Comparison of ENCODE assay signal across 8 mouse cellular contexts in genomic region chr11:100737105-100737733, GRCm38 (mm10). TPM values are rescaled to one million over a fixed set of nuclear protein-coding genes. Genes with fewer than 3 reads are reported as not detected.
DNase-seq lines count a peak whose midpoint lies in the region; ATAC-seq and TF ChIP-seq lines count a peak whose summit lies in the region.

No protein-coding gene starts in this region.

- H3K79me2 ChIP-seq in liver, adult 2 months (ENCODE audit: control insufficient read depth, insufficient read depth, low read length): peaks cover 47% of the 10 kb centered on the region

- WGBS in heart, embryonic 13.5 days: under 1% methylated on average over 13 of the region's 13 CpGs
- 1% methylated on average over 13 of the region's 13 CpGs for WGBS in forebrain, embryonic 14.5 days
- whole genome bisulfite sequencing in liver, adult 2 months: 2% methylated on average over 13 of the region's 13 CpGs
- under 1% methylated on average over 13 of the region's 13 CpGs for WGBS in stomach, postnatal 0 days

- peaks cover 18% of the 10 kb centered on the region for H3K27me3 ChIP-seq in heart, embryonic 13.5 days (replicated peaks)
- no peaks in the 10 kb centered on the region for H3K27me3 ChIP-seq in forebrain, embryonic 14.5 days (replicated peaks; ENCODE audit: control insufficient read depth, insufficient read depth, low read length)
- no peaks in the 10 kb centered on the region for H3K27me3 ChIP-seq in liver, adult 2 months (ENCODE audit: control insufficient read depth, insufficient read depth, low read length)
- H3K27me3 ChIP-seq in stomach, postnatal 0 days (ENCODE audit: control insufficient read depth, insufficient read depth, low read length): no peaks in the 10 kb centered on the region

- intact Hi-C loops in heart, postnatal 10 days (cut with DNase I): loop anchor here (2.0 kb wide), 1 partner anchor 22 kb away; no protein-coding TSS in a partner anchor

- H3K4me3 ChIP-seq in heart, embryonic 13.5 days: peak overlapping the region; percentile 87
- H3K4me3 ChIP-seq in ES-E14 (ENCODE audit: insufficient read depth in 1 of 2, low read depth in 1 of 2, low read length in 2 of 2, poor library complexity in 1 of 2, severe bottlenecking in 1 of 2): peak overlapping the region; percentile 92
- H3K4me3 ChIP-seq in forebrain, embryonic 14.5 days (ENCODE audit: low read depth, low read length): peak overlapping the region; percentile 85
- H3K4me3 ChIP-seq in liver, adult 2 months (ENCODE audit: insufficient read depth, low read depth, low read length): peak overlapping the region; percentile 94
- H3K4me3 ChIP-seq in stomach, postnatal 0 days (ENCODE audit: low read depth, low read length): peak overlapping the region; percentile 98

- peaks cover 11% of the 10 kb centered on the region for H3K36me3 ChIP-seq in heart, embryonic 13.5 days
- peaks cover 2% of the 10 kb centered on the region; the same call in 1 of the 2 replicates for H3K36me3 ChIP-seq in ES-E14 (ENCODE audit: control insufficient read depth, insufficient read depth, low read length, poor library complexity, severe bottlenecking)
- peaks cover 5% of the 10 kb centered on the region; the same call in 1 of the 2 replicates for H3K36me3 ChIP-seq in forebrain, embryonic 14.5 days (ENCODE audit: control insufficient read depth, insufficient read depth, low read length)
- peaks cover 2% of the 10 kb centered on the region; the same call in 1 of the 2 replicates for H3K36me3 ChIP-seq in liver, adult 2 months (ENCODE audit: control insufficient read depth, insufficient read depth, low read length)
- no peaks in the 10 kb centered on the region for H3K36me3 ChIP-seq in stomach, postnatal 0 days (ENCODE audit: control insufficient read depth, insufficient read depth, low read length)

- no peak for TF ChIP-seq EP300 in stomach, postnatal 0 days (optimal IDR thresholded peaks at IDR 0.05)

- DNase-seq in heart, postnatal 10 days: no peak
- DNase-seq in ES-E14 (ENCODE audit: low read depth, low spot score): no peak
- DNase-seq in forebrain, embryonic 14.5 days (ENCODE audit: low spot score): no peak
- no peak for DNase-seq in liver, adult 2 months (ENCODE audit: extremely low read depth, low read depth, low spot score)
- DNase-seq in stomach, postnatal 0 days (ENCODE audit: low spot score): no peak
- DNase-seq in adrenal gland, postnatal 10 days: no peak
- DNase-seq in lung, postnatal 14 days: no peak

- no peaks in the 10 kb centered on the region for H3K9me3 ChIP-seq in heart, embryonic 13.5 days
- H3K9me3 ChIP-seq in ES-E14 (ENCODE audit: control insufficient read depth, insufficient read depth, low read depth, low read length): no peaks in the 10 kb centered on the region
- no peaks in the 10 kb centered on the region for H3K9me3 ChIP-seq in forebrain, embryonic 14.5 days (replicated peaks; ENCODE audit: control insufficient read depth, low read length)
- H3K9me3 ChIP-seq in stomach, postnatal 0 days (ENCODE audit: control insufficient read depth, low read length): no peaks in the 10 kb centered on the region

- peak overlapping the region; percentile 95 for H3K9ac ChIP-seq in heart, embryonic 13.5 days
- H3K9ac ChIP-seq in ES-E14 (ENCODE audit: insufficient read depth, low read depth, low read length, poor library complexity, severe bottlenecking): peak overlapping the region; percentile 93
- H3K9ac ChIP-seq in forebrain, embryonic 14.5 days (ENCODE audit: low read length): peak overlapping the region; percentile 91
- H3K9ac ChIP-seq in liver, adult 2 months (ENCODE audit: low read depth, low read length): peak overlapping the region; percentile 96
- H3K9ac ChIP-seq in stomach, postnatal 0 days (ENCODE audit: low read length): peak overlapping the region; percentile 98

- in situ Hi-C loops in ES-E14 (cut with MboI; ENCODE audit: low sequenced_read_pairs in 2 of 2, unreplicated experiment in 2 of 2): no loop called here

- H3K4me1 ChIP-seq in heart, embryonic 13.5 days: peaks cover 27% of the 10 kb centered on the region
- peaks cover 8 to 10% of the 10 kb centered on the region in 2 experiments; a peak in 3 of 4 replicates for H3K4me1 ChIP-seq in ES-E14 (ENCODE audit: control insufficient read depth in 2 of 2, insufficient read depth in 2 of 2, low read length in 2 of 2, poor library complexity in 1 of 2)
- H3K4me1 ChIP-seq in forebrain, embryonic 14.5 days (ENCODE audit: control insufficient read depth, insufficient read depth, low read length): peaks cover 7% of the 10 kb centered on the region
- peaks cover 18% of the 10 kb centered on the region for H3K4me1 ChIP-seq in liver, adult 2 months (ENCODE audit: control insufficient read depth, insufficient read depth, low read length)
- 0 out of 2 replicates have a peak, but pooled peaks cover 6% of the 10 kb centered on the region for H3K4me1 ChIP-seq in stomach, postnatal 0 days (replicated peaks; ENCODE audit: control insufficient read depth, insufficient read depth)

- H3K4me2 ChIP-seq in heart, embryonic 13.5 days: peak overlapping the region; percentile 81
- H3K4me2 ChIP-seq in forebrain, embryonic 14.5 days (ENCODE audit: low read length): peak overlapping the region; percentile 55
- peak overlapping the region; percentile 78 for H3K4me2 ChIP-seq in stomach, postnatal 0 days (replicated peaks; ENCODE audit: low read depth)

- peak overlapping the region; percentile 74 for H3K27ac ChIP-seq in heart, embryonic 13.5 days (replicated peaks)
- no peak overlapping the region for H3K27ac ChIP-seq in ES-E14 (ENCODE audit: insufficient read depth, low read depth, low read length, poor library complexity, severe bottlenecking)
- no peak overlapping the region for H3K27ac ChIP-seq in forebrain, embryonic 14.5 days (ENCODE audit: low read depth, low read length)
- H3K27ac ChIP-seq in liver, adult 2 months (replicated peaks; ENCODE audit: insufficient read depth, low read depth, low read length): peak overlapping the region; percentile 83
- H3K27ac ChIP-seq in stomach, postnatal 0 days (replicated peaks): peak overlapping the region; percentile 91

- no peak for TF ChIP-seq POLR2A in liver, adult 2 months (IDR thresholded peaks at IDR 0.05; ENCODE audit: extremely low read depth, insufficient read depth, low read length)

- no peak for ATAC-seq in heart, embryonic 13.5 days (ENCODE audit: extremely low read depth, insufficient number of reproducible peaks, low FRiP score, low TSS enrichment)
- ATAC-seq in forebrain, embryonic 14.5 days: no peak
- ATAC-seq in stomach, postnatal 0 days (ENCODE audit: low FRiP score, low TSS enrichment): no peak

- TF ChIP-seq CTCF in liver, adult 2 months (IDR thresholded peaks at IDR 0.05; ENCODE audit: low read depth, low read length): no peak
- no peak for TF ChIP-seq CTCF in stomach, postnatal 0 days (IDR thresholded peaks at IDR 0.05; ENCODE audit: low read depth)

TF ChIP-seq in ES-E14, 5 proteins besides CTCF, POLR2A, EP300 and RAD21 (continues in another document):
- no peak for TF ChIP-seq CHD2 (IDR thresholded peaks at IDR 0.05; ENCODE audit: low read depth, low read length)
- TF ChIP-seq ZC3H11A (IDR thresholded peaks at IDR 0.05; ENCODE audit: borderline replicate concordance, low read depth, low read length): no peak

RNA-seq across cellular contexts. Expression of gene Rab5c, which starts 0.8 kb away (rescaled TPM):
- polyA plus RNA-seq in heart, embryonic 13.5 days (2015; fragmentation: Nextera tagmentation; extraction: Ambion mirVana): 13.4 and 13.6 TPM in 2 replicates
- total RNA-seq in heart, postnatal 10 days (2021): 10 to 100 TPM; 85.3 to 97.8 TPM
- total RNA-seq in ES-E14 (2012; rRNA removed): 83.8 and 124 TPM in 2 replicates
- 133 and 142 TPM in 2 replicates for polyA plus RNA-seq in forebrain, embryonic 14.5 days (2014; fragmentation: Nextera tagmentation; extraction: Ambion mirVana)
- 70.8 and 71.3 TPM in 2 replicates for total RNA-seq in liver, adult 2 months (2014; rRNA removed)
- 140 and 149 TPM in 2 replicates for polyA plus RNA-seq in liver, adult 2 months (2012; rRNA removed)
- polyA plus RNA-seq in stomach, postnatal 0 days (2015; fragmentation: Nextera tagmentation; extraction: Ambion mirVana): 18.4 and 22.0 TPM in 2 replicates
- total RNA-seq in adrenal gland, postnatal 10 days (2021): 100 to 1,000 TPM; 182 to 183 TPM

RNA-seq across cellular contexts. Expression of gene Kcnh4, which starts 22.5 kb away (rescaled TPM):
- polyA plus RNA-seq in heart, embryonic 13.5 days (2015; fragmentation: Nextera tagmentation; extraction: Ambion mirVana): not detected in 2 replicates
- not detected for total RNA-seq in heart, postnatal 10 days (2021)
- 0.45 and 0.48 TPM in 2 replicates for total RNA-seq in ES-E14 (2012; rRNA removed)
- polyA plus RNA-seq in forebrain, embryonic 14.5 days (2014; fragmentation: Nextera tagmentation; extraction: Ambion mirVana): 3.5 and 4.4 TPM in 2 replicates
- total RNA-seq in liver, adult 2 months (2014; rRNA removed): not detected in 2 replicates
- polyA plus RNA-seq in liver, adult 2 months (2012; rRNA removed): not detected in 2 replicates
- 0.06 TPM in 2 replicates for polyA plus RNA-seq in stomach, postnatal 0 days (2015; fragmentation: Nextera tagmentation; extraction: Ambion mirVana)
- under 1 TPM; 0.12 to 0.15 TPM for total RNA-seq in adrenal gland, postnatal 10 days (2021)

RNA-seq across cellular contexts. Expression of gene Hspb9, which starts 23.6 kb away (rescaled TPM):
- 0.21 TPM in 1 of 2 replicates, not detected in the other for polyA plus RNA-seq in heart, embryonic 13.5 days (2015; fragmentation: Nextera tagmentation; extraction: Ambion mirVana)
- total RNA-seq in heart, postnatal 10 days (2021): not detected
- 0.49 and 1.6 TPM in 2 replicates for total RNA-seq in ES-E14 (2012; rRNA removed)
- polyA plus RNA-seq in forebrain, embryonic 14.5 days (2014; fragmentation: Nextera tagmentation; extraction: Ambion mirVana): 0.53 TPM in 1 of 2 replicates, not detected in the other
- total RNA-seq in liver, adult 2 months (2014; rRNA removed): not detected in 2 replicates
- not detected in 2 replicates for polyA plus RNA-seq in liver, adult 2 months (2012; rRNA removed)
- polyA plus RNA-seq in stomach, postnatal 0 days (2015; fragmentation: Nextera tagmentation; extraction: Ambion mirVana): 0.13 and 0.22 TPM in 2 replicates
- under 1 TPM in 1 of 2 experiments, not detected in 1; 0.64 TPM for total RNA-seq in adrenal gland, postnatal 10 days (2021)

RNA-seq across cellular contexts. Expression of gene Kat2a, which starts 25.0 kb away (rescaled TPM):
- 33.4 and 34.7 TPM in 2 replicates for polyA plus RNA-seq in heart, embryonic 13.5 days (2015; fragmentation: Nextera tagmentation; extraction: Ambion mirVana)
- total RNA-seq in heart, postnatal 10 days (2021): 10 to 100 TPM; 16.1 to 16.6 TPM
- 40.8 and 44.4 TPM in 2 replicates for total RNA-seq in ES-E14 (2012; rRNA removed)
- 32.6 and 47.3 TPM in 2 replicates for polyA plus RNA-seq in forebrain, embryonic 14.5 days (2014; fragmentation: Nextera tagmentation; extraction: Ambion mirVana)
- total RNA-seq in liver, adult 2 months (2014; rRNA removed): 3.3 and 4.9 TPM in 2 replicates
- 16.1 and 18.9 TPM in 2 replicates for polyA plus RNA-seq in liver, adult 2 months (2012; rRNA removed)
- 24.6 and 27.2 TPM in 2 replicates for polyA plus RNA-seq in stomach, postnatal 0 days (2015; fragmentation: Nextera tagmentation; extraction: Ambion mirVana)
- 10 to 100 TPM; 33.1 to 42.4 TPM for total RNA-seq in adrenal gland, postnatal 10 days (2021)

RNA-seq across cellular contexts. Expression of gene Hcrt, which starts 25.5 kb away (rescaled TPM):
- polyA plus RNA-seq in heart, embryonic 13.5 days (2015; fragmentation: Nextera tagmentation; extraction: Ambion mirVana): not detected in 2 replicates
- not detected for total RNA-seq in heart, postnatal 10 days (2021)
- not detected in 2 replicates for total RNA-seq in ES-E14 (2012; rRNA removed)
- polyA plus RNA-seq in forebrain, embryonic 14.5 days (2014; fragmentation: Nextera tagmentation; extraction: Ambion mirVana): 0.53 and 1.4 TPM in 2 replicates
- total RNA-seq in liver, adult 2 months (2014; rRNA removed): not detected in 2 replicates
- polyA plus RNA-seq in liver, adult 2 months (2012; rRNA removed): not detected in 2 replicates
- polyA plus RNA-seq in stomach, postnatal 0 days (2015; fragmentation: Nextera tagmentation; extraction: Ambion mirVana): not detected in 2 replicates
- total RNA-seq in adrenal gland, postnatal 10 days (2021): not detected

Comparison
In these comparisons a context has a peak if more than half of its experiments do, and no peak if none do; other contexts are left out.
1. H3K27ac ChIP-seq: peak in heart, embryonic 13.5 days (single experiment), liver, adult 2 months (single experiment) and stomach, postnatal 0 days (single experiment); none in ES-E14 (single experiment) and forebrain, embryonic 14.5 days (single experiment).
2. Peak in every context shown above with its lines, with median percentiles within 50 percentile points of each other: H3K4me2 ChIP-seq, H3K4me3 ChIP-seq and H3K9ac ChIP-seq.